ENCODE assay signal across 9 mouse cellular contexts in the genomic region with DNA sequence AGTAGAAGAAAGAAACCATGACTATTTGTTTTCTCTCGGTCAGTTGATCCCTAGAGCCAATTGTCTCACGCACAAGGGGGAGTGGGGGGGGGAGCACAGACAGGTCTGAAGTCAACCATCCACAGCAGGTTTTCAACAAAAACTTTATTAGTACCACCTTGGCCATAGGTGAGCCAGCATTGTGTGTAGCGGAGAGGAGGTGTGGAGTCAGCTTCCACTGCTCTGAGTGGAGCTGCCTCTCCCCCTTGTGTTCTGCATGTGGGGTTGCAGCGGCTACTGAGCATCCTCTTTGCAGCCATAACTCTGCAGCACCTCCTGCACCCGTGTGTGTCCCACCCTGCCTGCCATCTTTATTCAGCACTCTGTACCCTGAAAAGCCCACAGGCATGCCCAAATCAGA. TPM values are rescaled to one million over a fixed set of nuclear protein-coding genes. Genes with fewer than 3 reads are reported as not detected.
A peak's percentile ranks its signal among the peaks of the same experiment; 100 is the strongest.
DNase-seq lines count a peak whose midpoint lies in the region; ATAC-seq and TF ChIP-seq lines count a peak whose summit lies in the region.
"Had no signal": no experiment of that assay in that cellular context is flagged by ENCODE, and none has a peak within 500 bp of the region (broad histone marks: within the 10 kb centered on the region; RNA-seq: fewer than 3 reads in every experiment).

No protein-coding gene starts in this region.

- TF ChIP-seq POLR2A in brain, embryonic 14.5 days (IDR thresholded peaks at IDR 0.05; ENCODE audit: borderline replicate concordance, extremely low read depth, insufficient read depth, insufficient read length, poor library complexity, severe bottlenecking) = no peak
- no peak for TF ChIP-seq POLR2A in olfactory bulb, adult 2 months (IDR thresholded peaks at IDR 0.05; ENCODE audit: insufficient read depth, low read depth, low read length)

- peak; percentile 82 for TF ChIP-seq CTCF in brain, embryonic 14.5 days (IDR thresholded peaks at IDR 0.05; ENCODE audit: borderline replicate concordance, extremely low read depth, insufficient read depth, insufficient read length)
- TF ChIP-seq CTCF in olfactory bulb, adult 2 months (IDR thresholded peaks at IDR 0.05; ENCODE audit: insufficient read depth, low read depth, low read length) = peak; percentile 57

- no peak overlapping the region for H3K4me2 ChIP-seq in embryonic facial prominence, embryonic 14.5 days (ENCODE audit: low read depth, low read length)
- H3K4me2 ChIP-seq: liver, embryonic 13.5 days had no signal

- 0 out of 2 replicates have a peak, but pooled peaks have one; percentile 55 for ATAC-seq in embryonic facial prominence, embryonic 14.5 days (ENCODE audit: low read depth)
- no peak for ATAC-seq in activated CD4-positive, CD25-positive, alpha-beta regulatory T cell, adult 4 months
- ATAC-seq in inflammation-experienced regulatory T-cells, adult 6 months = no peak

- H3K4me3 ChIP-seq in embryonic facial prominence, embryonic 14.5 days (ENCODE audit: low read depth, low read length) = no peak overlapping the region
- H3K4me3 ChIP-seq in olfactory bulb, adult 2 months (ENCODE audit: insufficient read depth, low read depth, low read length) = no peak overlapping the region
- H3K4me3 ChIP-seq: liver, embryonic 13.5 days had no signal

- H3K4me1 ChIP-seq in embryonic facial prominence, embryonic 14.5 days (ENCODE audit: control insufficient read depth, insufficient read depth, low read length) = no peaks in the 10 kb centered on the region
- peaks cover 11% of the 10 kb centered on the region for H3K4me1 ChIP-seq in olfactory bulb, adult 2 months (ENCODE audit: control insufficient read depth, insufficient read depth, low read length)
- H3K4me1 ChIP-seq: liver, embryonic 13.5 days had no signal

- peak; percentile 36 to 38 for DNase-seq in left cerebral cortex, adult 18-20 months (ENCODE audit: low spot score in 2 of 2)
- DNase-seq in left cerebral cortex, adult 11 months (ENCODE audit: low spot score) = no peak
- DNase-seq in brain, embryonic 14.5 days (ENCODE audit: low read depth) = peak; percentile 83
- peak; percentile 51 for DNase-seq in embryonic facial prominence, embryonic 14.5 days (ENCODE audit: low spot score)
- no peak for DNase-seq in lung, adult 18-20 months
- DNase-seq: liver, embryonic 13.5 days had no signal

- peaks cover 8% of the 10 kb centered on the region for H3K27me3 ChIP-seq in embryonic facial prominence, embryonic 14.5 days (replicated peaks; ENCODE audit: control insufficient read depth, insufficient read depth, low read length)

- H3K9ac ChIP-seq in embryonic facial prominence, embryonic 14.5 days (ENCODE audit: low read depth, low read length) = no peak overlapping the region
- H3K9ac ChIP-seq: liver, embryonic 13.5 days had no signal

- 21% methylated on average over 5 of the region's 5 CpGs for WGBS in embryonic facial prominence, embryonic 14.5 days
- 35% methylated on average over 5 of the region's 5 CpGs for WGBS in olfactory bulb, adult 2 months

- no peak overlapping the region for H3K27ac ChIP-seq in embryonic facial prominence, embryonic 14.5 days (replicated peaks; ENCODE audit: low read depth, low read length)
- no peak overlapping the region for H3K27ac ChIP-seq in olfactory bulb, adult 2 months (ENCODE audit: insufficient read depth, low read depth, low read length)
- H3K27ac ChIP-seq: liver, embryonic 13.5 days had no signal

- H3K36me3 ChIP-seq in embryonic facial prominence, embryonic 14.5 days (ENCODE audit: control insufficient read depth, insufficient read depth, low read length) = no peaks in the 10 kb centered on the region
- H3K36me3 ChIP-seq: liver, embryonic 13.5 days had no signal

- no peaks in the 10 kb centered on the region for H3K9me3 ChIP-seq in embryonic facial prominence, embryonic 14.5 days (ENCODE audit: control insufficient read depth, low read length)
- H3K9me3 ChIP-seq: liver, embryonic 13.5 days had no signal

RNA-seq across cellular contexts. Expression of gene Asic2, which starts 6.3 kb away (rescaled TPM):
- total RNA-seq in left cerebral cortex, adult 18-20 months (2021) = 10 to 100 TPM; 64.6 to 65.7 TPM
- 12.4 and 24.0 TPM in 2 replicates for polyA plus RNA-seq in brain, embryonic 14.5 days (2012; rRNA removed)
- 0.43 and 0.65 TPM in 2 replicates for polyA plus RNA-seq in embryonic facial prominence, embryonic 14.5 days (2014; fragmentation: Nextera tagmentation; extraction: Ambion mirVana)
- not detected in 2 replicates for polyA plus RNA-seq in olfactory bulb, adult 2 months (2012; ENCODE audit: insufficient read depth, insufficient read length, low replicate concordance, missing spikeins)
- polyA plus RNA-seq in activated CD4-positive, CD25-positive, alpha-beta regulatory T cell, adult 4 months (2017; shearing (Covaris generic)) = not detected
- not detected for polyA plus RNA-seq in inflammation-experienced regulatory T-cells, adult 6 months (2017; shearing (Covaris generic))
- polyA plus RNA-seq: liver, embryonic 13.5 days had no signal

Comparison
In these comparisons a context has a peak if more than half of its experiments do, and no peak if none do; other contexts are left out.
1. DNase-seq: peak in left cerebral cortex, adult 18-20 months (2 of 2), brain, embryonic 14.5 days (single experiment) and embryonic facial prominence, embryonic 14.5 days (single experiment); none in left cerebral cortex, adult 11 months (single experiment) and lung, adult 18-20 months (0 of 2).